Mouse (Mus musculus) kidney, embryonic 14.5 days (tissue): ENCODE results near the gene Churc1. TPM values are rescaled to one million over a fixed set of nuclear protein-coding genes. Genes with fewer than 3 reads are reported as not detected.
A peak's percentile ranks its signal among the peaks of the same experiment; 100 is the strongest.

ENCODE experiments used
- ATAC-seq: fragments of 200-750 bp; cut with Nextera tagmentation; 2 replicates; pipeline ENCODE4 v1.8.0; 2017; ENCODE audit warnings: moderate number of reproducible peaks, mild to moderate bottlenecking, moderate TSS enrichment, moderate library complexity; ENCODE audit not compliant: low FRiP score, low TSS enrichment
- H3K27ac ChIP-seq: fragments of 300-500 bp; sonication (generic); 2 replicates; pipeline ENCODE4 v1.5.1; 2014; ENCODE audit warnings: low read depth, mild to moderate bottlenecking, low read length, moderate library complexity, mixed read lengths
- H3K27me3 ChIP-seq: fragments of 300-500 bp; sonication (generic); 2 replicates; pipeline ENCODE4 v1.6.1; 2014; ENCODE audit warnings: mild to moderate bottlenecking, low read length; ENCODE audit not compliant: control insufficient read depth, insufficient read depth
- H3K36me3 ChIP-seq: fragments of 300-500 bp; sonication (generic); 2 replicates; pipeline ENCODE4 v1.6.1; 2014; ENCODE audit warnings: low read length, mixed read lengths; ENCODE audit not compliant: control insufficient read depth, insufficient read depth
- H3K4me1 ChIP-seq: fragments of 300-500 bp; sonication (generic); 2 replicates; pipeline ENCODE4 v1.6.1; 2014; ENCODE audit warnings: low read length, mixed read lengths; ENCODE audit not compliant: control insufficient read depth, insufficient read depth
- H3K4me2 ChIP-seq: fragments of 300-500 bp; sonication (generic); replicated peaks from 2 replicates; pipeline ENCODE4 v1.6.1; 2014; ENCODE audit warnings: low read depth, mild to moderate bottlenecking, low read length
- H3K4me3 ChIP-seq: fragments of 300-500 bp; sonication (generic); 2 replicates; pipeline ENCODE4 v1.5.1; 2014; ENCODE audit warnings: mild to moderate bottlenecking, low read length
- H3K9ac ChIP-seq: fragments of 300-500 bp; sonication (generic); 2 replicates; pipeline ENCODE4 v1.6.1; 2014; ENCODE audit warnings: low read depth, mild to moderate bottlenecking, low read length, moderate library complexity
- H3K9me3 ChIP-seq: fragments of 300-500 bp; sonication (generic); 2 replicates; pipeline ENCODE4 v1.6.1; 2016; ENCODE audit warnings: low read length; ENCODE audit not compliant: control insufficient read depth
- WGBS: fragments of 180-500 bp; shearing (Covaris S2); extraction: QIAGEN DNeasy Blood & Tissue Kit; methylation state at CpG from one replicate; pipeline ENCODE4 v1.1.7; 2014; 5-methylcytosine and 5-hydroxymethylcytosine counted together
- polyA plus RNA-seq: library from polyadenylated mRNA; unstranded; fragments of >200 nt; fragmentation: Nextera tagmentation; extraction: Ambion mirVana; gene quantifications from 2 replicates; pipeline ENCODE4 v1.2.1, GENCODE M21; 2014

Churc1 gene
- polyA plus RNA-seq, 1 experiment from 2014 or later = 138 TPM

GRCm38 (mm10) chr12:76818908-76819307, 53.6 kb downstream of the Churc1 start:
- Histone ChIP-seq H3K4me1 (peaks cover 5% of the 10 kb centered on the region; the same call in 1 of the 2 replicates), H3K4me3 (no peak overlapping the region)

DNA sequence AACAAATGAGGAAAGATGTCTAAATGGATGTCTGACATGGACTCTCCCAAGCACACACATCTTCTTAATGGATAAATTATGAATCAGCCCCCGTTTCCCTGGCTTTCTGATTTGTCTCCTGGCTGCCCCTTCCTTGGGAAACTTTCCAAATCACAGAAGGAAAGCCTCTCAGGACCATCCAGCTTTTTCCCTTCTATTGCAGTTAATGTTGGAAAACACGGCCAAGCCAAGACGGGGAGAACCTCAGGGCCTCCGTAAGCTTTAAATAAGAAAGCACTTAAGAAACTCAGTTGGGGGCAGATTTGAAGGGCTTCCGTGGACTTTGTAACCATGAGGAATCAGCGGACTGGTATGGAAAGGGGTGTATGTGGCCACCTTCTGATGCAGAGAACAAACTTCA, 54.5 kb downstream of the Churc1 start:
- no peak overlapping the region for H3K4me3 ChIP-seq
- H3K27ac ChIP-seq = no peak overlapping the region
- WGBS = 68% methylated on average over 6 of the region's 6 CpGs
- no peaks in the 10 kb centered on the region for H3K36me3 ChIP-seq
- H3K9ac ChIP-seq = no peak overlapping the region
- peaks cover 5% of the 10 kb centered on the region; the same call in 1 of the 2 replicates for H3K4me1 ChIP-seq
- no peak for ATAC-seq
- H3K4me2 ChIP-seq = no peak overlapping the region
- peaks cover 19% of the 10 kb centered on the region for H3K27me3 ChIP-seq
- H3K9me3 ChIP-seq = no peaks in the 10 kb centered on the region

More at GRCm38 (mm10) chr12:76818908-76819307, 53.6 kb downstream of the Churc1 start:
- no peak for ATAC-seq
- Histone ChIP-seq H3K9ac (no peak overlapping the region), H3K27ac (no peak overlapping the region), H3K4me2 (no peak overlapping the region), H3K27me3 (peaks cover 19% of the 10 kb centered on the region), H3K36me3 (no peaks in the 10 kb centered on the region), H3K9me3 (no peaks in the 10 kb centered on the region)
- 73% methylated on average over 9 of the region's 9 CpGs for WGBS

GRCm38 (mm10) chr12:76820615-76821014, 55.3 kb downstream of the Churc1 start:
- H3K4me3 ChIP-seq = no peak overlapping the region
- no peak overlapping the region for H3K4me2 ChIP-seq
- H3K27ac ChIP-seq = no peak overlapping the region
- H3K27me3 ChIP-seq = peaks cover 19% of the 10 kb centered on the region
- no peak for ATAC-seq
- peaks cover 5% of the 10 kb centered on the region; the same call in 1 of the 2 replicates for H3K4me1 ChIP-seq
- H3K36me3 ChIP-seq = no peaks in the 10 kb centered on the region
- no peak overlapping the region for H3K9ac ChIP-seq
- WGBS = 42% methylated on average over 4 of the region's 4 CpGs
- H3K9me3 ChIP-seq = no peaks in the 10 kb centered on the region

DNA sequence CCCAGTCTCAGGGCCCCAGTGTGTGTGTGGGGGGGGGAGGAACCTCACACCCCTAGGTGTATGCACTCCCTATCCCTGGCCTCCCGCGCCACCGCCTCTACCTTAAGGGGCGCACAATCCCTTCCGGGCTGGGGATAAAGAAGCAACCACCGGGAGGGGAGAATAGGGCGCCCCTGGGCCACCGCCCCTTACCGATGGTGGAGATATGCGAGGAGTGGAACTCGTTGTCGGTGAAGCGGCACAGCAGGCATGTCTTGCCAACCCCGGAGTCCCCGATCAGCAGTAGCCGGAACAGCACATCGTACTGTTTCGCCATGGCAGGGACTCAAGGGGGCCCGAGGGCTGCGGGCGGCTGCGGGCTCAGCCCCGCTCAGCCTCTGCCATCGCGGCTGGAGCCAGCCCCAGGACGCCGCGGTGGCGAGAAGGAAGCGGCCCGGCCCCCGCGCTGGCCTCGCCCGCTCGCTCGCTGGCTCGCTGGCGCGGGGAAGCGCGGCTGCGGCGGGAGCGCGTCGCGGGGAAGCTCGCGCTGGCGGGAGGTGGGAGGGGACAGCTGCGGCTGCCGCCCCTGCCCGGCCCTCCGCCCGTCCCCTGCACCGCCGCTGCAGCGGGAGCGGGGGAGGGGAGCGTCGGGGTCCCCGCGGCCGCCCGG, 56.8 kb downstream of the Churc1 start:
- peak; percentile 69 for ATAC-seq
- 1% methylated on average over 49 of the region's 66 CpGs for whole genome bisulfite sequencing
- Histone ChIP-seq H3K9ac (peak overlapping the region; percentile 79), H3K4me3 (peak overlapping the region; percentile 70), H3K27me3 (peaks cover 19% of the 10 kb centered on the region), H3K4me2 (peak overlapping the region; percentile 98), H3K4me1 (peaks cover 5% of the 10 kb centered on the region; the same call in 1 of the 2 replicates), H3K36me3 (no peaks in the 10 kb centered on the region), H3K9me3 (no peaks in the 10 kb centered on the region), H3K27ac (no peak overlapping the region)

DNA sequence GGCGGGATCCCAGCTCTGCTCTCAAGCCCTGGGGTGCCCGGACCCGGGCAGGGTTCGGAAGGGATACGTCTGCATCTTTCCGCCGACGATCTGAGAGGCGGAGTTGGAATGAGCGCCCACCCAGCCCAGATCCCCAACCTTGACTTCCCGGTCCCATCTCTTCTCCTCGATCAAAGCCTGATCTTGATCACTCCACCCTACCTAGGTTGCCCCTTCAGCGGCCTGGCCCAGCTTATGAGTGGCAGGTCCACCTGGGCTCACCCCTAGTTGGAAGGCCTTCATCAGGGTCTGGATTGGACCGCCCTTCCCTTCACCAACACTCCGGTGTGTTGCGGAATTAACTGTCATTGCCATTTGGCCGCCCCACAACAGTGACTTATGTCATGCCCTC, 57.3 kb downstream of the Churc1 start, which contains the start of gene Rab15:
Gene Rab15, minus strand, starts transcription at position 258 of the 391 bp plus-strand sequence.
- H3K27me3 ChIP-seq = peaks cover 19% of the 10 kb centered on the region
- peak; percentile 37 for ATAC-seq
- H3K27ac ChIP-seq = no peak within 1 kb of the TSS
- WGBS = 3% methylated on average over 15 of the region's 17 CpGs
- H3K9ac ChIP-seq = peak within 1 kb of the TSS; percentile 79
- peak within 1 kb of the TSS; percentile 98 for H3K4me2 ChIP-seq
- H3K4me1 ChIP-seq = peaks cover 5% of the 10 kb centered on the region; the same call in 1 of the 2 replicates
- no peaks in the 10 kb centered on the region for H3K9me3 ChIP-seq
- peak within 1 kb of the TSS; percentile 70 for H3K4me3 ChIP-seq
- no peaks in the 10 kb centered on the region for H3K36me3 ChIP-seq

- Histone ChIP-seq H3K4me1 (peaks cover 5% of the 10 kb centered on the region; the same call in 1 of the 2 replicates), H3K4me3 (no peak overlapping the region), H3K27me3 (peaks cover 19% of the 10 kb centered on the region), H3K4me2 (no peak overlapping the region), H3K36me3 (no peaks in the 10 kb centered on the region), H3K27ac (no peak overlapping the region), H3K9me3 (no peaks in the 10 kb centered on the region), H3K9ac (no peak overlapping the region)
- no peak for ATAC-seq
- 70% methylated on average over 4 of the region's 4 CpGs for WGBS
Observed at GRCm38 (mm10) chr12:76825283-76825682, 59.9 kb downstream of the Churc1 start.

GRCm38 (mm10) chr12:76832704-76833103, 67.4 kb downstream of the Churc1 start:
- no peak overlapping the region for H3K4me2 ChIP-seq

More at GRCm38 (mm10) chr12:76832704-76833103, 67.4 kb downstream of the Churc1 start:
- H3K9ac ChIP-seq = no peak overlapping the region
- no peak for ATAC-seq
- no peaks in the 10 kb centered on the region for H3K36me3 ChIP-seq
- H3K27me3 ChIP-seq = no peaks in the 10 kb centered on the region
- no peaks in the 10 kb centered on the region for H3K9me3 ChIP-seq
- H3K27ac ChIP-seq = no peak overlapping the region
- 6% methylated on average over 3 of the region's 3 CpGs for WGBS
- no peak overlapping the region for H3K4me3 ChIP-seq
- no peaks in the 10 kb centered on the region for H3K4me1 ChIP-seq

Other genes starting within 250 kb of the Churc1 start
- gene Plekhg3, start 234.6 kb upstream of the Churc1 start, polyA plus RNA-seq = 7.9 and 15.1 TPM in 2 replicates
- 0.40 and 1.0 TPM in 2 replicates for gene Sptb, start 55.0 kb upstream of the Churc1 start, polyA plus RNA-seq
- gene Fntb, start 51 bp downstream of the Churc1 start, polyA plus RNA-seq = 36.5 and 42.3 TPM in 2 replicates
- not detected in 2 replicates for gene Gpx2, start 30.0 kb downstream of the Churc1 start, polyA plus RNA-seq
- 3.9 and 7.7 TPM in 2 replicates for gene Rab15, start 57.4 kb downstream of the Churc1 start, polyA plus RNA-seq
- gene Max, start 196.7 kb downstream of the Churc1 start, polyA plus RNA-seq = 36.1 and 67.9 TPM in 2 replicates